Mouse (Mus musculus): ENCODE data around the gene Cirbp. TPM values are rescaled to one million over a fixed set of nuclear protein-coding genes. Genes with fewer than 3 reads are reported as not detected.

Cirbp gene
- polyA plus RNA-seq, 1 experiment from 2014 or later: 96.2 TPM

- Histone ChIP-seq H3K4me1 (ENCODE audit: insufficient read depth, low read length) (peaks cover 60% of the 10 kb centered on the region), H3K36me3 (ENCODE audit: insufficient read depth, low read length) (peaks cover 26% of the 10 kb centered on the region), H3K9ac (replicated peaks; ENCODE audit: low read length) (peak overlapping the region; percentile 100), H3K27me3 (ENCODE audit: insufficient read depth, low read length) (no peaks in the 10 kb centered on the region), H3K4me3 (ENCODE audit: low read length) (peak overlapping the region; percentile 94), H3K9me3 (ENCODE audit: low read length) (no peaks in the 10 kb centered on the region), H3K27ac (ENCODE audit: low read length) (peak overlapping the region; percentile 100), H3K4me2 (replicated peaks; ENCODE audit: low read depth, low read length) (peak overlapping the region; percentile 69)
- WGBS: 45% methylated on average over 1 of the region's 1 CpGs
- ATAC-seq (ENCODE audit: low FRiP score, low TSS enrichment): no peak
Observed at GRCm38 (mm10) chr10:80169070-80169469, 3.3 kb downstream of the Cirbp start.

GRCm38 (mm10) chr10:80169651-80170050 is 3.9 kb downstream of the Cirbp start:
- Histone ChIP-seq H3K4me1 (ENCODE audit: insufficient read depth, low read length) (peaks cover 54% of the 10 kb centered on the region), H3K9ac (replicated peaks; ENCODE audit: low read length) (no peak overlapping the region), H3K4me2 (replicated peaks; ENCODE audit: low read depth, low read length) (no peak overlapping the region), H3K9me3 (ENCODE audit: low read length) (no peaks in the 10 kb centered on the region), H3K4me3 (ENCODE audit: low read length) (no peak overlapping the region), H3K27me3 (ENCODE audit: insufficient read depth, low read length) (no peaks in the 10 kb centered on the region), H3K27ac (ENCODE audit: low read length) (no peak overlapping the region), H3K36me3 (ENCODE audit: insufficient read depth, low read length) (peaks cover 26% of the 10 kb centered on the region)
- 81% methylated on average over 7 of the region's 7 CpGs for WGBS
- no peak for ATAC-seq (ENCODE audit: low FRiP score, low TSS enrichment)

GRCm38 (mm10) chr10:80170052-80170451 is 4.3 kb downstream of the Cirbp start:
- peaks cover 52% of the 10 kb centered on the region for H3K4me1 ChIP-seq (ENCODE audit: insufficient read depth, low read length)
- H3K4me2 ChIP-seq (replicated peaks; ENCODE audit: low read depth, low read length): no peak overlapping the region
- 95% methylated on average over 16 of the region's 16 CpGs for WGBS
- H3K9me3 ChIP-seq (ENCODE audit: low read length): no peaks in the 10 kb centered on the region
- no peak for ATAC-seq (ENCODE audit: low FRiP score, low TSS enrichment)
- 0 out of 2 replicates have a peak overlapping the region, but pooled peaks have one; percentile 36 for H3K9ac ChIP-seq (replicated peaks; ENCODE audit: low read length)
- no peak overlapping the region for H3K4me3 ChIP-seq (ENCODE audit: low read length)
- peaks cover 26% of the 10 kb centered on the region for H3K36me3 ChIP-seq (ENCODE audit: insufficient read depth, low read length)
- H3K27ac ChIP-seq (ENCODE audit: low read length): peak overlapping the region; percentile 4; the same call in 1 of the 2 replicates
- no peaks in the 10 kb centered on the region for H3K27me3 ChIP-seq (ENCODE audit: insufficient read depth, low read length)

GRCm38 (mm10) chr10:80170601-80171021 is 4.8 kb downstream of the Cirbp start:
- H3K9me3 ChIP-seq (ENCODE audit: low read length): no peaks in the 10 kb centered on the region
- WGBS: 65% methylated on average over 19 of the region's 19 CpGs
- peaks cover 46% of the 10 kb centered on the region for H3K4me1 ChIP-seq (ENCODE audit: insufficient read depth, low read length)
- no peak overlapping the region for H3K27ac ChIP-seq (ENCODE audit: low read length)
- peak overlapping the region; percentile 36; the same call in 1 of the 2 replicates for H3K9ac ChIP-seq (replicated peaks; ENCODE audit: low read length)
- H3K27me3 ChIP-seq (ENCODE audit: insufficient read depth, low read length): no peaks in the 10 kb centered on the region
- no peak for ATAC-seq (ENCODE audit: low FRiP score, low TSS enrichment)
- H3K36me3 ChIP-seq (ENCODE audit: insufficient read depth, low read length): peaks cover 26% of the 10 kb centered on the region
- H3K4me3 ChIP-seq (ENCODE audit: low read length): no peak overlapping the region
- H3K4me2 ChIP-seq (replicated peaks; ENCODE audit: low read depth, low read length): no peak overlapping the region

GRCm38 (mm10) chr10:80171252-80171651 is 5.5 kb downstream of the Cirbp start:
- H3K4me3 ChIP-seq (ENCODE audit: low read length): no peak overlapping the region
- H3K36me3 ChIP-seq (ENCODE audit: insufficient read depth, low read length): peaks cover 26% of the 10 kb centered on the region
- H3K9ac ChIP-seq (replicated peaks; ENCODE audit: low read length): no peak overlapping the region
- H3K4me2 ChIP-seq (replicated peaks; ENCODE audit: low read depth, low read length): no peak overlapping the region
- WGBS: 87% methylated on average over 15 of the region's 15 CpGs
- H3K27me3 ChIP-seq (ENCODE audit: insufficient read depth, low read length): no peaks in the 10 kb centered on the region
- no peak for ATAC-seq (ENCODE audit: low FRiP score, low TSS enrichment)
- H3K9me3 ChIP-seq (ENCODE audit: low read length): no peaks in the 10 kb centered on the region
- H3K4me1 ChIP-seq (ENCODE audit: insufficient read depth, low read length): peaks cover 43% of the 10 kb centered on the region
- no peak overlapping the region for H3K27ac ChIP-seq (ENCODE audit: low read length)

- H3K27me3 ChIP-seq (ENCODE audit: insufficient read depth, low read length): no peaks in the 10 kb centered on the region
- peaks cover 26% of the 10 kb centered on the region for H3K36me3 ChIP-seq (ENCODE audit: insufficient read depth, low read length)
- peak overlapping the region; percentile 91 for H3K27ac ChIP-seq (ENCODE audit: low read length)
- no peak overlapping the region for H3K4me3 ChIP-seq (ENCODE audit: low read length)
- 79% methylated on average over 45 of the region's 45 CpGs for whole genome bisulfite sequencing
- H3K9ac ChIP-seq (replicated peaks; ENCODE audit: low read length): peak overlapping the region; percentile 70; the same call in 1 of the 2 replicates
- peaks cover 36% of the 10 kb centered on the region for H3K4me1 ChIP-seq (ENCODE audit: insufficient read depth, low read length)
- ATAC-seq (ENCODE audit: low FRiP score, low TSS enrichment): no peak
- H3K4me2 ChIP-seq (replicated peaks; ENCODE audit: low read depth, low read length): peak overlapping the region; percentile 67
- no peaks in the 10 kb centered on the region for H3K9me3 ChIP-seq (ENCODE audit: low read length)
Observed at GRCm38 (mm10) chr10:80171760-80172526, 6.2 kb downstream of the Cirbp start.

- peak within 1 kb of the TSS; percentile 70 for H3K9ac ChIP-seq (replicated peaks; ENCODE audit: low read length)
- no peaks in the 10 kb centered on the region for H3K9me3 ChIP-seq (ENCODE audit: low read length)
- H3K4me2 ChIP-seq (replicated peaks; ENCODE audit: low read depth, low read length): peak within 1 kb of the TSS; percentile 67
- peaks cover 33% of the 10 kb centered on the region for H3K4me1 ChIP-seq (ENCODE audit: insufficient read depth, low read length)
- H3K27ac ChIP-seq (ENCODE audit: low read length): peak within 1 kb of the TSS; percentile 91
- peaks cover 26% of the 10 kb centered on the region for H3K36me3 ChIP-seq (ENCODE audit: insufficient read depth, low read length)
- peak; percentile 68 for ATAC-seq (ENCODE audit: low FRiP score, low TSS enrichment)
- WGBS: 8% methylated on average over 35 of the region's 35 CpGs
- no peaks in the 10 kb centered on the region for H3K27me3 ChIP-seq (ENCODE audit: insufficient read depth, low read length)
- H3K4me3 ChIP-seq (ENCODE audit: low read length): peak within 1 kb of the TSS; percentile 66
Observed at GRCm38 (mm10) chr10:80172527-80173292, 6.9 kb downstream of the Cirbp start, which contains the start of gene 1600002K03Rik. Gene 1600002K03Rik, plus strand, starts transcription at chr10:80172944.

GRCm38 (mm10) chr10:80173358-80173757 is 7.6 kb downstream of the Cirbp start:
- Histone ChIP-seq H3K4me1 (ENCODE audit: insufficient read depth, low read length) (peaks cover 33% of the 10 kb centered on the region), H3K4me3 (ENCODE audit: low read length) (peak overlapping the region; percentile 66), H3K27ac (ENCODE audit: low read length) (peak overlapping the region; percentile 91), H3K4me2 (replicated peaks; ENCODE audit: low read depth, low read length) (peak overlapping the region; percentile 67), H3K9me3 (ENCODE audit: low read length) (no peaks in the 10 kb centered on the region), H3K9ac (replicated peaks; ENCODE audit: low read length) (peak overlapping the region; percentile 70), H3K27me3 (ENCODE audit: insufficient read depth, low read length) (no peaks in the 10 kb centered on the region), H3K36me3 (ENCODE audit: insufficient read depth, low read length) (peaks cover 26% of the 10 kb centered on the region)
- 11% methylated on average over 11 of the region's 11 CpGs for WGBS
- no peak for ATAC-seq (ENCODE audit: low FRiP score, low TSS enrichment)

- ATAC-seq (ENCODE audit: low FRiP score, low TSS enrichment): no peak
- H3K9ac ChIP-seq (replicated peaks; ENCODE audit: low read length): no peak overlapping the region
- H3K4me2 ChIP-seq (replicated peaks; ENCODE audit: low read depth, low read length): no peak overlapping the region
- H3K27me3 ChIP-seq (ENCODE audit: insufficient read depth, low read length): no peaks in the 10 kb centered on the region
- H3K27ac ChIP-seq (ENCODE audit: low read length): no peak overlapping the region
- peaks cover 26% of the 10 kb centered on the region for H3K36me3 ChIP-seq (ENCODE audit: insufficient read depth, low read length)
- 89% methylated on average over 10 of the region's 10 CpGs for WGBS
- no peaks in the 10 kb centered on the region for H3K9me3 ChIP-seq (ENCODE audit: low read length)
- H3K4me1 ChIP-seq (ENCODE audit: insufficient read depth, low read length): peaks cover 27% of the 10 kb centered on the region
- no peak overlapping the region for H3K4me3 ChIP-seq (ENCODE audit: low read length)
Observed at GRCm38 (mm10) chr10:80173955-80174640, 8.3 kb downstream of the Cirbp start.

All from kidney, embryonic 16.5 days (tissue).